Mouse (Mus musculus) midbrain, embryonic 11.5 days (tissue): ENCODE measurements around the gene Gm12355. TPM values are rescaled to one million over a fixed set of nuclear protein-coding genes. Genes with fewer than 3 reads are reported as not detected.

ENCODE experiments used
- ATAC-seq: fragments of 200-750 bp; cut with Nextera tagmentation; 2 replicates; pipeline ENCODE4 v1.8.0; 2017; ENCODE audit warnings: moderate TSS enrichment, moderate library complexity; ENCODE audit not compliant: low FRiP score
- DNase-seq: peaks from one replicate; pipeline ENCODE4 v3.0.0; 2015; ENCODE audit warnings: low spot score; ENCODE audit errors: missing footprints
- H3K27ac ChIP-seq: fragments of 300-500 bp; sonication (generic); 2 replicates; pipeline ENCODE4 v1.5.1; 2014; ENCODE audit warnings: low read depth, low read length
- H3K27me3 ChIP-seq: fragments of 300-500 bp; sonication (generic); 2 replicates; pipeline ENCODE4 v1.6.1; 2014; ENCODE audit warnings: mild to moderate bottlenecking, low read length, moderate library complexity, mixed read lengths; ENCODE audit not compliant: control insufficient read depth, insufficient read depth
- H3K36me3 ChIP-seq: fragments of 300-500 bp; sonication (generic); 2 replicates; pipeline ENCODE4 v1.6.1; 2014; ENCODE audit warnings: mild to moderate bottlenecking, low read length, moderate library complexity, mixed read lengths; ENCODE audit not compliant: control insufficient read depth, insufficient read depth
- H3K4me1 ChIP-seq: fragments of 300-500 bp; sonication (generic); 2 replicates; pipeline ENCODE4 v1.6.1; 2014; ENCODE audit warnings: low read length; ENCODE audit not compliant: control insufficient read depth, insufficient read depth
- H3K4me2 ChIP-seq: fragments of 300-500 bp; sonication (generic); 2 replicates; pipeline ENCODE4 v1.6.1; 2014; ENCODE audit warnings: mild to moderate bottlenecking, moderate library complexity
- H3K4me3 ChIP-seq: fragments of 300-500 bp; sonication (generic); 2 replicates; pipeline ENCODE4 v1.5.1; 2014; ENCODE audit warnings: low read depth, low read length
- H3K9ac ChIP-seq: fragments of 300-500 bp; sonication (generic); 2 replicates; pipeline ENCODE4 v1.6.1; 2014; ENCODE audit warnings: low read length
- H3K9me3 ChIP-seq: fragments of 300-500 bp; sonication (generic); 2 replicates; pipeline ENCODE4 v1.6.1; 2016; ENCODE audit warnings: low read length; ENCODE audit not compliant: control insufficient read depth
- WGBS: fragments of 180-500 bp; shearing (Covaris S2); extraction: QIAGEN DNeasy Blood & Tissue Kit; methylation state at CpG from one replicate; pipeline ENCODE4 v1.1.7; 2014; 5-methylcytosine and 5-hydroxymethylcytosine counted together
- polyA plus RNA-seq: library from polyadenylated mRNA; unstranded; fragments of >200 nt; fragmentation: Nextera tagmentation; extraction: Ambion mirVana; gene quantifications from 2 replicates; pipeline ENCODE4 v1.2.1, GENCODE M21; 2014

The Gm12355 gene
- polyA plus RNA-seq, 1 experiment from 2014 or later, result 1.4 TPM

DNA sequence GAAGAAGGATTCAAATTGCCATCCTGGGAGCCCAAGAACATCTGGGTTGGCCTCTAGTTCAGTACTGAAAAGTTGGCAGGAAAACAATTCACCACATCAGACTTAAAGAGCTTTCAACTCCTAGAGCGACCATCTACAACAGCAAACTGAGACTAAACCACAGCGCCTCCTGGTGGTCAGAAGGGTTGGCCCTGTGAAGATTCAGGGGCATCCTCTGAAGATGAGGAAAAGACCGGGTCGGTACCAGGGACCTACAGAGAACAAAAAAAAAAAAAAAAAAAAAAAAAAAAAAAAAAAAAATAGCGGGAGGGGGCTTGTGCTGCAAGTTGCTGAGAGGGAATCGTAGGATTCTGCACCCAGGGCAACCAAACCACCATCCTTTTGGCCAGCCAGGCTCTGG is 28.1 kb downstream of the Gm12355 start:
- Histone ChIP-seq H3K36me3 (no peaks in the 10 kb centered on the region), H3K4me3 (no peak overlapping the region), H3K27me3 (peaks cover 2% of the 10 kb centered on the region; the same call in 1 of the 2 replicates), H3K9ac (no peak overlapping the region), H3K4me1 (peaks cover 2% of the 10 kb centered on the region; the same call in 1 of the 2 replicates), H3K9me3 (no peaks in the 10 kb centered on the region), H3K27ac (no peak overlapping the region), H3K4me2 (no peak overlapping the region)
- peak; percentile 94 for DNase-seq
- WGBS, result 36% methylated on average over 6 of the region's 6 CpGs
- ATAC-seq, result no peak

- Histone ChIP-seq H3K4me2 (no peak overlapping the region), H3K4me3 (no peak overlapping the region), H3K27ac (no peak overlapping the region), H3K36me3 (no peaks in the 10 kb centered on the region), H3K9me3 (no peaks in the 10 kb centered on the region), H3K9ac (no peak overlapping the region), H3K4me1 (no peaks in the 10 kb centered on the region), H3K27me3 (peaks cover 2% of the 10 kb centered on the region; the same call in 1 of the 2 replicates)
- DNase-seq (no peak), ATAC-seq (no peak)
- 75% methylated on average over 3 of the region's 3 CpGs for WGBS
These were observed 29.5 kb downstream of the Gm12355 start for GRCm38 (mm10) chr11:98595955-98596354.

GRCm38 (mm10) chr11:98595473-98595872 is 30.0 kb downstream of the Gm12355 start:
- Histone ChIP-seq H3K36me3 (no peaks in the 10 kb centered on the region), H3K9me3 (no peaks in the 10 kb centered on the region), H3K27me3 (no peaks in the 10 kb centered on the region), H3K4me1 (no peaks in the 10 kb centered on the region), H3K9ac (no peak overlapping the region), H3K4me3 (no peak overlapping the region), H3K4me2 (no peak overlapping the region), H3K27ac (no peak overlapping the region)
- ATAC-seq (no peak), DNase-seq (no peak)
- 81% methylated on average over 10 of the region's 10 CpGs for WGBS

DNA sequence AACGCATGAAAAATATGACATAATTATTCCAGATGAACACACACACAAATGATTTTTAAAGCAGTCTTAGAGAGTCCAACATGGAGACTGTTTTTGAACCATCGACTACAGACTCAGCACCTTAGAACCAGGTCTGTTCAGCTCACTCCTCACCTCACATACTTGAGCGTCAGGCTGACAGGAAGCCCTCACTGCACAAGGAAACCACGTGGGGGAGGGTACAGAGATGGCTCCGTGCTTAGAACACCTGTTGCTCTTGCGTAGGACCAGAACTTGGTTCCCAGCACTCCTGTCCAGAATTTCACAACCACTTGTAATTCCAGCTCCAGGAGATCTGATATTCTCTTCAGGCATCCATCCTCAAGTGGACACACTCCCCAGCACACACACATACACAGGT is 30.4 kb downstream of the Gm12355 start:
- H3K27ac ChIP-seq, result no peak overlapping the region
- WGBS, result 82% methylated on average over 6 of the region's 6 CpGs
- ATAC-seq, result no peak

DNA sequence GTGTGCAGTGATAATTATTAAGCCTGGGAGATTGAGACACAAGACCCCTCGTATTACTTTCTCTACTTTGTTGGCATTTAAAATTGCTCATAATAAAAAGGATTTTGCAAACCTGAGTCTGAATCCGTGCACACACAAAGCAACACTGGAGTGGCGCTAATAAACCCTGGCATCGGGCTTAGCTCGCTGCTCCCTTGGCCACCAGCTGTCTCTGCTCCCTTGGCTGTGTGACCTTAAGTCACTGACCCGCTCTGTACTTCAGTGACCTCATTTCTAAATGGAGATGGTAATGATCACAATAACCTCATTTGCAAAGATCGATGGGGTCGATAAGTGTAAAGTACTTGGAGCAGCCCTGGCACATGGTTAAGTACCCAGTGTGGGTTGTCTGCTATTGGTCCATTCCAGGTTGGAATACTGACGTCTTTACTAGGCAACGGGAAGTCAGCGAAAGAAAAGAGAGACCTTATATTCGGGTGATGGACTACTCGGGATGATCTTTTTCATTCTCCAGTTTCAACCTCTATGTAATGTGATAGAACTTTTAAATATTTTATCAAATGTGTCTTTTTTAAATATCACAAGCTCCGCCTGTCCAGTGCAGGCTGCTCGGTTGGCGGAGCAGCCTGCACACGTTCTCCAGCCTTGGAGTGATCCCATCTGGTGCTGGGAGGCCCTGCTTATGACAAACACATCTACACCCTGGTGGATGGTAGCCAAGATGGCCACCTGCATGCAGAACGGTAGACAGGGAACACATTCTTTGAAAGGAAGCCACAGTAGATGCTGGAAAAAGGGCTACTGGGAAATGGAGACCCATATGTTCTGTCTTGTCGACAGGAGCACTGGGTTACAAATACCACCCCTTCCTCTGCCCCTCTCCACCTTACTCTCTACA is 34.7 kb downstream of the Gm12355 start:
- peaks cover 18% of the 10 kb centered on the region for H3K4me1 ChIP-seq
- WGBS, result 75% methylated on average over 19 of the region's 19 CpGs

More for the DNA sequence above, 30.4 kb downstream of the Gm12355 start:
- Histone ChIP-seq H3K4me1 (no peaks in the 10 kb centered on the region), H3K4me2 (no peak overlapping the region), H3K27me3 (no peaks in the 10 kb centered on the region), H3K9me3 (no peaks in the 10 kb centered on the region), H3K4me3 (no peak overlapping the region), H3K9ac (no peak overlapping the region), H3K36me3 (no peaks in the 10 kb centered on the region)
- no peak for DNase-seq

GRCm38 (mm10) chr11:98589306-98589705 is 36.2 kb downstream of the Gm12355 start:
- Histone ChIP-seq H3K9ac (no peak overlapping the region), H3K27me3 (no peaks in the 10 kb centered on the region), H3K4me1 (peaks cover 24% of the 10 kb centered on the region), H3K4me3 (no peak overlapping the region), H3K9me3 (no peaks in the 10 kb centered on the region), H3K36me3 (no peaks in the 10 kb centered on the region), H3K4me2 (no peak overlapping the region), H3K27ac (no peak overlapping the region)
- DNase-seq (no peak), ATAC-seq (no peak)
- WGBS, result 91% methylated on average over 8 of the region's 8 CpGs

More for the DNA sequence above, 34.7 kb downstream of the Gm12355 start:
- Histone ChIP-seq H3K4me3 (no peak overlapping the region), H3K36me3 (no peaks in the 10 kb centered on the region), H3K9ac (no peak overlapping the region), H3K27me3 (no peaks in the 10 kb centered on the region), H3K9me3 (no peaks in the 10 kb centered on the region), H3K4me2 (no peak overlapping the region), H3K27ac (no peak overlapping the region)
- no peak for DNase-seq
- ATAC-seq, result no peak

GRCm38 (mm10) chr11:98588833-98589281 is 36.6 kb downstream of the Gm12355 start:
- H3K27me3 ChIP-seq, result no peaks in the 10 kb centered on the region
- H3K4me2 ChIP-seq, result no peak overlapping the region
- H3K27ac ChIP-seq, result no peak overlapping the region
- peaks cover 24% of the 10 kb centered on the region for H3K4me1 ChIP-seq
- no peaks in the 10 kb centered on the region for H3K36me3 ChIP-seq
- ATAC-seq (no peak), DNase-seq (no peak)
- 74% methylated on average over 6 of the region's 6 CpGs for WGBS
- H3K4me3 ChIP-seq, result no peak overlapping the region
- H3K9ac ChIP-seq, result no peak overlapping the region
- no peaks in the 10 kb centered on the region for H3K9me3 ChIP-seq

DNA sequence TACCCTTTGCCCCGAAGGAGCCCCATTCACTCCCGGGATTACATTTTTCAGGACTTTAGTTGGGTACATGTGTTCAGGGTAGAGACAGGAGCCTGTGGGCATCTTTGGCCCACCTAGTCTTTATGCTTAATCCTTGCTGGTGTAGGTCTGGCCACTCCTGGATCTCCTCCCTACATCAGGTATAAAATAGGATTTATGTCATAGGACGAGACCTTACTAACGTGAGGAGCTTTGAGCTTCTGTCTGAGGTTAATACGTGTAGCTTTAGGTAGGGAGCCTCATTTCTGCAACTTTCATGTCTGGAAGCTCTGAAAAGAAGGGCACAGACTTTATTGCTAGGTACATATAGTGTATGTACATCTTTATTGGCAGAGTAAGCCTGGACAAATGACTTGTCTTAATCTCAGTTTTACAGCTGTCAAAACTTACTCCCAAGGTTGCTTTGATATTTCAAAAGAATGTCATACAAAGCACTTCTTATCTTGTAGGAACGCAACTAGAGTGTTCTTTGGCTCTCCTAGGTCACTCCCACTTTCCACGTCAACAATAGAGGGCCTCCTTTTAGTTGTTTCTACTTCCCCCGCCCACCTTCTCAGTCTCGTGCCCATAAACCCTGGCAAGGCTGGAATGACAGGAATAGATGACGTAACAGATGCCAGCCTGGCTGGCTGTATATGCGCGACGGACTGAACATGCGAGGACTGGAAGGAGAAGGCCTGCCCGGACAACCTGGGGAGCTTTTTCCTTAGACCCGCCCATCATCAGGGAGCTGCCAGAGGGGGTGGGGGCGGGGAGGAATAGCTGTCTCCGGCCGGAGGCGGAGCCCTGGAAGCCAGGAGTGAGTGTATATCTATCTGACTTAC is 37.5 kb downstream of the Gm12355 start:
- 5% methylated on average over 20 of the region's 20 CpGs for WGBS
- Histone ChIP-seq H3K4me1 (peaks cover 24% of the 10 kb centered on the region), H3K36me3 (peaks cover under 1% of the 10 kb centered on the region; the same call in 1 of the 2 replicates), H3K4me2 (peak overlapping the region; percentile 40), H3K9me3 (no peaks in the 10 kb centered on the region), H3K9ac (peak overlapping the region; percentile 17), H3K4me3 (peak overlapping the region; percentile 85), H3K27me3 (no peaks in the 10 kb centered on the region), H3K27ac (no peak overlapping the region; the same call in 1 of the 2 replicates)
- DNase-seq (peak; percentile 91), ATAC-seq (peak; percentile 23)
